Mouse (Mus musculus): ENCODE results near the gene Fam217a.
A peak's percentile ranks its signal among the peaks of the same experiment; 100 is the strongest.

GRCm38 (mm10) chr13:34864420-34865169 is 59.5 kb downstream of the Fam217a start:
- TF ChIP-seq EP300 (IDR thresholded peaks at IDR 0.05; ENCODE audit: low read depth) (no peak), CTCF (IDR thresholded peaks at IDR 0.05; ENCODE audit: low read depth) (peak; percentile 91)
